ENCODE assay signal across 9 mouse cellular contexts in the genomic region with DNA sequence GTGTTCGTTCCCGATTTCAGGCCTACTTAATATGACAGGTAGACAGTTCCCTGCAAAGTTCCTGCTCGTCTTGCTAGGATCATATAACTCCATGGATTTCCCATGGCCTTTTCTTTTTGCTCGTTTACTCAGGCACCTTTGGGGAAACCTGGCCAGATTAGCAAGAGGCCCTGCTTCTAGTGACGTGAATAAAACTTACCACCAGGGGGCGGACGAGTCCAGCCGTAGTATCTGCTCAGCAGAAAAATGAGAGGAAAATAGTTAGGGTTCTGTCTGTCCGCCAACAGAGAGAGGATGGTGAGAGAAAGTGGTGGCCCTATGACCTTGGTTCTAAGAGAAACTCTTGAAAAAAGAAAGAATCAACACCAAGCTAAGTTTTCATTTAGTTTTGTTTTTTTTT. TPM values are rescaled to one million over a fixed set of nuclear protein-coding genes. Genes with fewer than 3 reads are reported as not detected.
DNase-seq lines count a peak whose midpoint lies in the region; ATAC-seq and TF ChIP-seq lines count a peak whose summit lies in the region.
"Had no signal": no experiment of that assay in that cellular context is flagged by ENCODE, and none has a peak within 500 bp of the region (broad histone marks: within the 10 kb centered on the region; RNA-seq: fewer than 3 reads in every experiment).

No protein-coding gene starts in this region.

- in situ Hi-C loops in ES-E14 (cut with MboI; ENCODE audit: low sequenced_read_pairs in 2 of 2, unreplicated experiment in 2 of 2), result loop anchor here in 1 of 2 experiments (10.0 to 25.0 kb wide), 2 partner anchors 102 to 274 kb away; no protein-coding TSS in a partner anchor

- peak; percentile 65 for DNase-seq in ES-E14 (ENCODE audit: low read depth, low spot score)
- peak; percentile 22 for DNase-seq in cerebellum, adult 11-12 months
- peak; percentile 41 to 79 for DNase-seq in frontal cortex, postnatal 14 days (ENCODE audit: low spot score in 2 of 2)
- DNase-seq in layer of hippocampus, adult 18-20 months (ENCODE audit: low spot score in 2 of 2), result peak; percentile 30 to 88
- peak; percentile 74 for DNase-seq in lung, postnatal 25 days (ENCODE audit: low spot score)
- DNase-seq in spleen, adult 18-20 months, result peak; percentile 52 to 80

- no peak overlapping the region for H3K9ac ChIP-seq in forebrain, embryonic 13.5 days
- H3K9ac ChIP-seq in forebrain, embryonic 16.5 days (replicated peaks; ENCODE audit: low read depth, low read length), result no peak overlapping the region
- H3K9ac ChIP-seq in ES-E14 (ENCODE audit: insufficient read depth, low read depth, low read length, poor library complexity, severe bottlenecking), result no peak overlapping the region

- 36% methylated on average over 9 of the region's 9 CpGs for WGBS in forebrain, embryonic 13.5 days
- 31% methylated on average over 9 of the region's 9 CpGs for WGBS in forebrain, embryonic 16.5 days

- ATAC-seq in forebrain, embryonic 13.5 days, result 0 out of 2 replicates have a peak, but pooled peaks have one; percentile 27
- no peak for ATAC-seq in forebrain, embryonic 16.5 days

- no peaks in the 10 kb centered on the region for H3K36me3 ChIP-seq in forebrain, embryonic 13.5 days (ENCODE audit: poor library complexity, severe bottlenecking)
- no peaks in the 10 kb centered on the region for H3K36me3 ChIP-seq in forebrain, embryonic 16.5 days (ENCODE audit: control insufficient read depth, insufficient read depth)
- H3K36me3 ChIP-seq in ES-E14 (ENCODE audit: control insufficient read depth, insufficient read depth, low read length, poor library complexity, severe bottlenecking), result no peaks in the 10 kb centered on the region

- no peak overlapping the region for H3K4me3 ChIP-seq in forebrain, embryonic 13.5 days
- H3K4me3 ChIP-seq in forebrain, embryonic 16.5 days (replicated peaks; ENCODE audit: low read length), result no peak overlapping the region
- H3K4me3 ChIP-seq in ES-E14 (ENCODE audit: insufficient read depth in 1 of 2, low read depth in 1 of 2, low read length in 2 of 2, poor library complexity in 1 of 2, severe bottlenecking in 1 of 2), result no peak overlapping the region
- H3K4me3 ChIP-seq: megakaryocyte, embryonic 14.5 days had no signal

- H3K9me3 ChIP-seq in forebrain, embryonic 13.5 days (replicated peaks), result no peaks in the 10 kb centered on the region; the same call in 1 of the 2 replicates
- 0 out of 2 replicates have a peak, but pooled peaks cover 4% of the 10 kb centered on the region for H3K9me3 ChIP-seq in forebrain, embryonic 16.5 days (ENCODE audit: control insufficient read depth, low read length)
- no peaks in the 10 kb centered on the region for H3K9me3 ChIP-seq in ES-E14 (ENCODE audit: control insufficient read depth, insufficient read depth, low read depth, low read length)
- H3K9me3 ChIP-seq: megakaryocyte, embryonic 14.5 days had no signal

- H3K4me1 ChIP-seq in forebrain, embryonic 13.5 days, result no peaks in the 10 kb centered on the region
- no peaks in the 10 kb centered on the region for H3K4me1 ChIP-seq in forebrain, embryonic 16.5 days (replicated peaks; ENCODE audit: control insufficient read depth, insufficient read depth, low read length)
- H3K4me1 ChIP-seq in ES-E14 (ENCODE audit: control insufficient read depth in 2 of 2, insufficient read depth in 2 of 2, low read length in 2 of 2, poor library complexity in 1 of 2), result no peaks in the 10 kb centered on the region

- H3K4me2 ChIP-seq in forebrain, embryonic 13.5 days, result no peak overlapping the region
- H3K4me2 ChIP-seq in forebrain, embryonic 16.5 days (ENCODE audit: low read length), result no peak overlapping the region

- no peak overlapping the region for H3K27ac ChIP-seq in forebrain, embryonic 13.5 days
- no peak overlapping the region for H3K27ac ChIP-seq in forebrain, embryonic 16.5 days (ENCODE audit: low read length)
- H3K27ac ChIP-seq in ES-E14 (ENCODE audit: insufficient read depth, low read depth, low read length, poor library complexity, severe bottlenecking), result no peak overlapping the region

- no peaks in the 10 kb centered on the region for H3K27me3 ChIP-seq in forebrain, embryonic 13.5 days
- H3K27me3 ChIP-seq in forebrain, embryonic 16.5 days (replicated peaks; ENCODE audit: control insufficient read depth, insufficient read depth, low read length), result no peaks in the 10 kb centered on the region
- H3K27me3 ChIP-seq: megakaryocyte, embryonic 14.5 days had no signal

TF ChIP-seq in ES-E14, 5 proteins besides CTCF, POLR2A, EP300 and RAD21:
- TF ChIP-seq CHD2 (IDR thresholded peaks at IDR 0.05; ENCODE audit: low read depth, low read length), result no peak
- TF ChIP-seq ZNF384 (IDR thresholded peaks at IDR 0.05; ENCODE audit: low read depth, low read length), result peak; percentile 69; the same call in 1 of the 2 replicates
- peak; percentile 25; the same call in 1 of the 2 replicates for TF ChIP-seq ZC3H11A (IDR thresholded peaks at IDR 0.05; ENCODE audit: borderline replicate concordance, low read depth, low read length)
- TF ChIP-seq MAFK (IDR thresholded peaks at IDR 0.05; ENCODE audit: insufficient read depth, low read depth, low read length), result peak; percentile 65
- TF ChIP-seq HCFC1 (IDR thresholded peaks at IDR 0.05; ENCODE audit: borderline replicate concordance, insufficient read depth, low read length), result no peak

RNA-seq across cellular contexts. Expression of a gene that starts 14.8 kb away (rescaled TPM):
- 0.76 and 0.84 TPM in 2 replicates for polyA plus RNA-seq in forebrain, embryonic 13.5 days (2015; fragmentation: Nextera tagmentation; extraction: Ambion mirVana)
- polyA plus RNA-seq in forebrain, embryonic 16.5 days (2015; fragmentation: Nextera tagmentation; extraction: Ambion mirVana), result 0.95 and 1.5 TPM in 2 replicates
- 0.09 TPM in 1 of 2 replicates, not detected in the other for total RNA-seq in ES-E14 (2012; rRNA removed)
- under 1 TPM; 0.30 to 0.64 TPM for total RNA-seq in layer of hippocampus, adult 18-20 months (2021)

RNA-seq across cellular contexts. Expression of a gene that starts 39.5 kb away (rescaled TPM):
- 4.1 and 7.7 TPM in 2 replicates for polyA plus RNA-seq in forebrain, embryonic 13.5 days (2015; fragmentation: Nextera tagmentation; extraction: Ambion mirVana)
- polyA plus RNA-seq in forebrain, embryonic 16.5 days (2015; fragmentation: Nextera tagmentation; extraction: Ambion mirVana), result 24.7 and 33.1 TPM in 2 replicates
- total RNA-seq in ES-E14 (2012; rRNA removed), result 0.85 and 1.7 TPM in 2 replicates
- total RNA-seq in layer of hippocampus, adult 18-20 months (2021), result 10 to 100 TPM in 1 of 2 experiments, 1 to 10 TPM in 1; 8.9 to 11.6 TPM

RNA-seq across cellular contexts. Expression of a gene that starts 50.1 kb away (rescaled TPM):
- polyA plus RNA-seq in forebrain, embryonic 13.5 days (2015; fragmentation: Nextera tagmentation; extraction: Ambion mirVana), result 0.20 TPM in 1 of 2 replicates, not detected in the other
- polyA plus RNA-seq in forebrain, embryonic 16.5 days (2015; fragmentation: Nextera tagmentation; extraction: Ambion mirVana), result 0.35 TPM in 1 of 2 replicates, not detected in the other
- total RNA-seq in ES-E14 (2012; rRNA removed), result 0.37 and 0.62 TPM in 2 replicates
- total RNA-seq in layer of hippocampus, adult 18-20 months (2021), result 1 to 10 TPM; 6.3 to 7.8 TPM

Comparison
In these comparisons a context has a peak if more than half of its experiments do, and no peak if none do; other contexts are left out.
1. DNase-seq: peak in every context shown above with its lines; median percentile 74 in lung, postnatal 25 days; 66 in spleen, adult 18-20 months; 65 in ES-E14; 60 in frontal cortex, postnatal 14 days; 59 in layer of hippocampus, adult 18-20 months; 22 in cerebellum, adult 11-12 months.